Mouse (Mus musculus) forebrain, embryonic 15.5 days (tissue): ENCODE measurements at regions not wholly inside any gene's neighbourhood (a gene's known extent, or its start where the extent isn't known, plus 50 kb on each side); places are given as distances from the start of the nearest gene placed in this dataset.
"Not testable (repeated sequence)": the region's sequence is repeated elsewhere in the genome, so short reads cannot be mapped to it uniquely, and the experiment has no call there.

Source experiments
- ATAC-seq: fragments of 200-750 bp; cut with Nextera tagmentation; replicated peaks from 2 replicates; pipeline ENCODE4 v1.8.0; 2017; ENCODE audit warnings: mild to moderate bottlenecking, moderate TSS enrichment, moderate library complexity
- H3K27ac ChIP-seq: fragments of 300-500 bp; sonication (generic); replicated peaks from 2 replicates; pipeline ENCODE4 v1.5.1; 2015; ENCODE audit warnings: mild to moderate bottlenecking, inconsistent platforms
- H3K27me3 ChIP-seq: fragments of 300-500 bp; sonication (generic); 2 replicates; pipeline ENCODE4 v1.6.1; 2015; ENCODE audit warnings: inconsistent platforms
- H3K36me3 ChIP-seq: fragments of 300-500 bp; sonication (generic); 2 replicates; pipeline ENCODE4 v1.6.1; 2015; ENCODE audit warnings: mild to moderate bottlenecking, inconsistent platforms
- H3K4me1 ChIP-seq: fragments of 300-500 bp; sonication (generic); 2 replicates; pipeline ENCODE4 v1.6.1; 2015; ENCODE audit warnings: inconsistent platforms
- H3K4me2 ChIP-seq: fragments of 300-500 bp; sonication (generic); replicated peaks from 2 replicates; pipeline ENCODE4 v1.6.1; 2015; ENCODE audit warnings: mild to moderate bottlenecking, inconsistent platforms
- H3K4me3 ChIP-seq: fragments of 300-500 bp; sonication (generic); 2 replicates; pipeline ENCODE4 v1.5.1; 2015; ENCODE audit warnings: mild to moderate bottlenecking, inconsistent platforms
- H3K9ac ChIP-seq: fragments of 300-500 bp; sonication (generic); replicated peaks from 2 replicates; pipeline ENCODE4 v1.6.1; 2015; ENCODE audit warnings: mild to moderate bottlenecking, inconsistent platforms
- H3K9me3 ChIP-seq: fragments of 300-500 bp; sonication (generic); 2 replicates; pipeline ENCODE4 v1.6.1; 2016; ENCODE audit warnings: inconsistent platforms
- WGBS: fragments of 180-500 bp; shearing (Covaris S2); methylation state at CpG from one replicate; pipeline ENCODE4 v1.1.7; 2015; ENCODE audit warnings: mixed read lengths; 5-methylcytosine and 5-hydroxymethylcytosine counted together

DNA sequence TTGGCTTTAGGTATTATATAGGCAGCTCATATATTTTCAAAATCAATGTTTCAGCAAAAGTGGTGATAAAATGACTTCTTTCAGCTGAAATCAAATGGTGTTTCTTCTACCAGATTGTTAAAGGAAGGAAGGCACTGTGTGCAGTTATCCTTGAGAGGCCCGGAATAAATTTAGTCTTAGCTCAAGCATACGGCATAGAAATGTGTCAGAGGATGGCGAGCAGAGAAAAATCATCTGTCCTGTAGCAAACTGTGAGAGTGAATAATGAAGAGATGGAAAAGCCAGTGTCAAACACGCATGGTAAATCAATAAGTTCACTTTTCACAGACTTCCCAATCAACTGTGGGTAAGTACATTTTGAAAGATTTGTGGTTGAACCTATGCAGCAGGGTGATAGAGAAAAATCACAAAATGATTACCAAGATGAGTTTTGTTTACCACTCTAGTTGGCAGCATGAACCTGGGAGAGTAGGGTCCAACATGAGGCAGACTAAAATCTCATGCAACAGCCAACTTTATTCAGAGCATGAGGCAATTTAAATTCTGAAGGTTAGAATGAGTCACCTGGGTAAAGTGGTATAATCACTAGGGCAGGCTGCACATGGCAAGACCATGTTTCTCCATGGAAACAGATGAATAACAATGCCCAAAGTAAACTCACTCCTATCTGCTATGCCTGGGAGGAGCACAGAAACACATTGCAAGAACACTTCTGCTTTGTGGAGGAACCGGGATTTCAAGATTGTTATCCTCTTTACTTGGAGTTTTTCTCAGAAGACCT lies 55.7 kb downstream of the AI429214 start:
- Histone ChIP-seq H3K36me3 (no peaks in the 10 kb centered on the region), H3K9ac (no peak overlapping the region), H3K27ac (no peak overlapping the region), H3K4me3 (no peak overlapping the region), H3K27me3 (no peaks in the 10 kb centered on the region), H3K9me3 (no peaks in the 10 kb centered on the region), H3K4me1 (peaks cover 9% of the 10 kb centered on the region; the same call in 1 of the 2 replicates), H3K4me2 (no peak overlapping the region)
- 88% methylated on average over 5 of the region's 5 CpGs for WGBS
- ATAC-seq: no peak

DNA sequence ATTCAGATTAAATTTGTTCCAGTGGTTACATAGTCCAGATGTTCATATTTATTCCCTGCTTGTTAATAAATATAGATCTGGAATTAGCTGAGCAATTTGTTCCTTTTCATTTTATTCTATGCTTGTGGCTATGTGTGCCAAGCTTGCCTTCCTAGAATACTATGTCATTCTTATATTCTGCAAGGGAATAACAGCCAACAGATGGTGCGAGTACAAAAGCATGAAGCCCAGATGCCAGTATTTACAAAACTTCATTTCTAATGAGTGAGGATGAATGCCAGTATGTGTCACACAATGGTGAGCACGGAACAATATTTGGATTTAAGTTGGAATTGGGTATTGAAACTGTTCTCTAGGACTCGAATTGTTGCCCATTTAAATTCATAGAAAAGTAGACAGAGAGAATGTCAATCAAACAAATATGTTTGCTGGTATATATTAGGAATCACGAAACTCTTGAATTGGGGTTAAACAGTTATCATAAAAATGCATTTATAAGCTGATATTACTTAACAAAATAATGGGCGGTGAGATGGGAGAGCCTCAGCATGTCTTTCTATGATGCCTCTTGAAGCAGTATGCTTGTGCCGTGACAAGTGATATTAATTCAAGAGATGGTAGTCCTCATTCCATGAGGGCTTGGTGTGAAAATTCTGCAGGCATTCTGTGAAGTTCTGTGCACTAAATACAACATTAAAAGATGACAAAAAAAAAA lies 56.7 kb downstream of the AI429214 start:
- no peak overlapping the region for H3K9ac ChIP-seq
- no peaks in the 10 kb centered on the region for H3K36me3 ChIP-seq
- no peaks in the 10 kb centered on the region for H3K9me3 ChIP-seq
- no peak overlapping the region for H3K4me2 ChIP-seq
- H3K4me3 ChIP-seq: no peak overlapping the region
- peak; percentile 87 for ATAC-seq
- H3K27me3 ChIP-seq: no peaks in the 10 kb centered on the region
- peaks cover 9% of the 10 kb centered on the region; the same call in 1 of the 2 replicates for H3K4me1 ChIP-seq
- 48% methylated on average over 6 of the region's 6 CpGs for WGBS
- H3K27ac ChIP-seq: peak overlapping the region; percentile 46; the same call in 1 of the 2 replicates

GRCm38 (mm10) chr8:37050684-37051028 lies 57.3 kb downstream of the AI429214 start:
- Histone ChIP-seq H3K9ac (no peak overlapping the region), H3K4me2 (no peak overlapping the region), H3K4me1 (peaks cover 9% of the 10 kb centered on the region; the same call in 1 of the 2 replicates), H3K9me3 (no peaks in the 10 kb centered on the region), H3K36me3 (no peaks in the 10 kb centered on the region), H3K27me3 (no peaks in the 10 kb centered on the region), H3K4me3 (no peak overlapping the region), H3K27ac (peak overlapping the region; percentile 46; the same call in 1 of the 2 replicates)
- WGBS: 24% methylated on average over 1 of the region's 1 CpGs
- peak; percentile 66 for ATAC-seq

DNA sequence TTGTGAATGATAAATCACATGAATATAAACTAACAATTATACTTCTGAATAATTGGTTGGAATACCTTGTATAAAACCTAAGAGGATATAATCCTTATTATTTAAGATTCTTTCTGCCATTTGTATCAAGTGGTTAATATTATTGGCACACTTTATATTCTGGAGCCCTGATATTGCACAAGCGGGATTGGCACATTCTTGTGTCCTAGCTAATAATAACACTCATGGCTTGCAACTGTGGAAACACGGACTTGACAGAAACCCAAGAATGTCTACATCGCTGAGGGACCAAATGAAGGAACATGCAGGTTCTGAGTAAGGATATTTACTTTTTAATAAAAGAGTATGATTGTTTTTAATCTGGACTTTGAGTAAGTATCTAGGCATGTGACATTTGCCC lies 63.0 kb downstream of the AI429214 start:
- Histone ChIP-seq H3K9ac (no peak overlapping the region), H3K27ac (no peak overlapping the region), H3K4me2 (no peak overlapping the region), H3K27me3 (no peaks in the 10 kb centered on the region), H3K4me3 (no peak overlapping the region), H3K9me3 (no peaks in the 10 kb centered on the region), H3K4me1 (no peaks in the 10 kb centered on the region), H3K36me3 (no peaks in the 10 kb centered on the region)
- 90% methylated on average over 3 of the region's 3 CpGs for WGBS
- no peak for ATAC-seq

GRCm38 (mm10) chr8:37058390-37058789 lies 65.0 kb downstream of the AI429214 start:
- WGBS: 78% methylated on average over 6 of the region's 6 CpGs
- Histone ChIP-seq H3K9ac (no peak overlapping the region), H3K36me3 (no peaks in the 10 kb centered on the region)

DNA sequence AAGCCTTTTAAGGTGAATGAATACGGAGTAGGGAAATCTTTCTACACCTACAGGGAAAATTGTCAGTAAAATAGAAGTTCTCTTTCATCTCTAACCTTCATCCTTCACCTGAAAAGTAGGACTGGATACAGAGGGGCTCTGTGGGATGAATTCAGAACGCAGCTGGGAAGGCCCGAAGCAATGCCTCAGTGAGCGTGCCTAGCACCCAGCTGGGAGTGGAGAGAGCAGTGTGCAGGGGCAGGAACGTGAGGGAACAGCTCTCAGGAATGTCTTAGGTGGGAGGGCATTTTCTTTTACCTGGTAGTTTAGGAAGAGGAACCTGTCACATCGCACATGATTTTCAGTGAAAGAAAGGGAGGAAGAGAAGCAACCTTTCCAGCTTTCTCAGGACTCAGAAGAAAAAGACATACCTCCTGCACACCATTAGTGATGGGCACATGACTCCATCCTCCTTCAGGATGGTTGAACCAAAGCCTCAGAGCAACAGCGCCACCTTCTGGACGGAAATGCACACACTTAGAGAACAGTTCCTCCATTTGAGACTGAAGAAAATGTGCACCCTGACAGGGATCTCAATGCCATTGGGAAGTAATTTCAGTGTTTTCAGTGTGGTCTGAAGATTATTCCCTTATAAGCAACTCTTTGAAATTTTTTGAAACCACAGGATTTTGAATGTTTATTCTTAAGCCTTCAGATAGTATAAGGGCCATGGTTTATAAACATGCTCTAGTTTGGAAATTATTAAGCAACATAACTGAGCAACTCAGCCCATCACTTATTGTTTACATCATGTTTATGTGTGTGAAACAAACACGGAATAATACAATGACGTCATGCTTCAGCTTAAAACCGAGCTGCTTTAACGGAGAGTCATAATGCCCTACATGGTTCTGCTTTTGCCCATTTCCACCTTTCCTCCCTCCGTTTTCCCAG lies 68.9 kb downstream of the AI429214 start:
- H3K9ac ChIP-seq: no peak overlapping the region
- H3K27me3 ChIP-seq: no peaks in the 10 kb centered on the region
- H3K9me3 ChIP-seq: no peaks in the 10 kb centered on the region
- 29% methylated on average over 13 of the region's 13 CpGs for WGBS
- no peak overlapping the region for H3K4me2 ChIP-seq
- no peaks in the 10 kb centered on the region for H3K4me1 ChIP-seq
- no peak overlapping the region for H3K4me3 ChIP-seq
- H3K36me3 ChIP-seq: no peaks in the 10 kb centered on the region
- peak; percentile 81 for ATAC-seq
- no peak overlapping the region for H3K27ac ChIP-seq

More at GRCm38 (mm10) chr8:37058390-37058789, 65.0 kb downstream of the AI429214 start:
- no peaks in the 10 kb centered on the region for H3K4me1 ChIP-seq
- H3K4me2 ChIP-seq: no peak overlapping the region
- no peaks in the 10 kb centered on the region for H3K9me3 ChIP-seq
- ATAC-seq: no peak
- H3K27me3 ChIP-seq: no peaks in the 10 kb centered on the region
- no peak overlapping the region for H3K4me3 ChIP-seq
- no peak overlapping the region for H3K27ac ChIP-seq

DNA sequence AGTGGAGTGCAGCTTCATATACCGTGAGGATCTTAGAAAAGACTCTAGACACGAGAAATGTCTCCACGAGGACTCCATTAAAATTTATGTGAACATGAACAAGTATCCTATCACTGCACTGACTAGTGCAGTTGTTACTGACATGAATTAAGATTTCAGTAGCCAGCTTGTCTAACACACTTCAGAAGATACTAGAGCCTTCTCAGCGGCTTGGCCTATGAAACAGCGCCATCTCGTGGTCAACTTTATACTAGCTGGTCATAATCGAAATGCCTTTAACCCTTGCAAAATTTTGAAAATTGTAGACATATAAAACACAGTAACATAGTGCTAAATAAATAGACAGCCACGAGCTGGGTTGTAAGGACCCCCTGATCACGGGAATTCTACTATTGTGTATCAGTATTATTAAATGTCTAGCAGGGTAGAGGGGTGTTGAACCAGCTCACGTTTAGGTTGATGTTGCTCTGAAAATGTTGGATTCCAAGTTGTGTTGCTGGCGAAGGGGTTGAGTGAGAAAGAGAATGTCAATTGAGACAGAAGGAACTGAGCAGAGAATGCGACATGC lies 70.4 kb downstream of the AI429214 start:
- H3K36me3 ChIP-seq: no peaks in the 10 kb centered on the region
- no peak overlapping the region for H3K4me2 ChIP-seq
- ATAC-seq: peak; percentile 87
- H3K9me3 ChIP-seq: no peaks in the 10 kb centered on the region
- no peak overlapping the region for H3K4me3 ChIP-seq
- H3K9ac ChIP-seq: no peak overlapping the region
- 19% methylated on average over 12 of the region's 12 CpGs for WGBS
- H3K27ac ChIP-seq: no peak overlapping the region
- no peaks in the 10 kb centered on the region for H3K27me3 ChIP-seq
- no peaks in the 10 kb centered on the region for H3K4me1 ChIP-seq

GRCm38 (mm10) chr8:37072905-37073304 lies 79.5 kb downstream of the AI429214 start:
- H3K4me3 ChIP-seq: no peak overlapping the region
- H3K9me3 ChIP-seq: no peaks in the 10 kb centered on the region
- no peak overlapping the region for H3K4me2 ChIP-seq
- no peak overlapping the region for H3K9ac ChIP-seq
- no peak overlapping the region for H3K27ac ChIP-seq
- ATAC-seq: no peak
- WGBS: 27% methylated on average over 2 of the region's 2 CpGs
- no peaks in the 10 kb centered on the region for H3K27me3 ChIP-seq
- H3K36me3 ChIP-seq: no peaks in the 10 kb centered on the region
- no peaks in the 10 kb centered on the region for H3K4me1 ChIP-seq

GRCm38 (mm10) chr8:37099727-37100126 lies 106.3 kb downstream of the AI429214 start:
- ATAC-seq: no peak
- no peaks in the 10 kb centered on the region for H3K36me3 ChIP-seq
- no peaks in the 10 kb centered on the region for H3K27me3 ChIP-seq

DNA sequence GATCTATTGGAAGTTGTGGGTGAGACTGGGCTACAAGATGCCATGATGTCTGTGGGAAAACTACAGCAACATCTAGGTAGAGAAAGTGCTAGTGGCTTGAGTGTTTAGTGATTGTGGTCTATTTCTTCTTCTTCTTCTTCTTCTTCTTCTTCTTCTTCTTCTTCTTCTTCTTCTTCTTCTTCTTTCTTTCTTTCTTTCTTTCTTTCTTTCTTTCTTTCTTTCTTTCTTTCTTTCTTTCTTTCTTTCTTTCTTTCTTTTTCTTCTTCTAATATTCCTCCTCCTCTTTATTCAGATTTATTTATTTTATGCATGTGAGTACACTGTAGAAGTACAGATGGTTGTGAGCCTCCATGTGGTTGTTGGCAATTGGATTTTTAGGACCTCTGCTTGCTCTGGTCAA lies 119.0 kb downstream of the AI429214 start:
- not testable (repeated sequence) for H3K9me3 ChIP-seq, H3K4me3 ChIP-seq, H3K9ac ChIP-seq, H3K4me2 ChIP-seq, H3K27ac ChIP-seq, H3K36me3 ChIP-seq, ATAC-seq, H3K4me1 ChIP-seq, H3K27me3 ChIP-seq

More at GRCm38 (mm10) chr8:37099727-37100126, 106.3 kb downstream of the AI429214 start:
- Histone ChIP-seq H3K9me3 (no peaks in the 10 kb centered on the region), H3K4me2 (no peak overlapping the region), H3K4me1 (no peaks in the 10 kb centered on the region), H3K4me3 (no peak overlapping the region), H3K9ac (no peak overlapping the region), H3K27ac (no peak overlapping the region)
- WGBS: 84% methylated on average over 2 of the region's 2 CpGs

DNA sequence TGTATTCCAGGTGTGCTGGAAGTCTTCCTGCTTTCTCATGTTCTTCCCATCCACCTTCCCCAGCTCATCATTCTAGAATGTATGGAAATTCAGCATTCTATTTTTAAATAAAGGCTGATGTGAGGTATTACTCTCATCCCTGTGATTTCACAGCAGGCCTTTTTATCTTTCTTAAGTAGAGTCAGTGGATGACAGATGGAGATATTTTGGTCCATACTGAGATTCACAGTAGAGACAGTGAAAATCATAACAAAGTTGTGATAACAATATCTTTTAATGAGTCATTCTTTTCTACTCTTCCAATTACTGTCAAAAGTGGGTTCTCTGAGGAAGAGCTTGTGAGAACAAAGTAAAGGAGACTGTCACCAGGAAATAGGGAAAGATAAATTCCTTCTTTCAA lies 132.4 kb downstream of the AI429214 start:
- H3K9ac ChIP-seq: no peak overlapping the region
- no peak overlapping the region for H3K27ac ChIP-seq
- H3K4me3 ChIP-seq: no peak overlapping the region
- H3K4me2 ChIP-seq: no peak overlapping the region
- H3K36me3 ChIP-seq: no peaks in the 10 kb centered on the region
- no peaks in the 10 kb centered on the region for H3K4me1 ChIP-seq
- H3K9me3 ChIP-seq: no peaks in the 10 kb centered on the region
- no peaks in the 10 kb centered on the region for H3K27me3 ChIP-seq
- ATAC-seq: no peak

DNA sequence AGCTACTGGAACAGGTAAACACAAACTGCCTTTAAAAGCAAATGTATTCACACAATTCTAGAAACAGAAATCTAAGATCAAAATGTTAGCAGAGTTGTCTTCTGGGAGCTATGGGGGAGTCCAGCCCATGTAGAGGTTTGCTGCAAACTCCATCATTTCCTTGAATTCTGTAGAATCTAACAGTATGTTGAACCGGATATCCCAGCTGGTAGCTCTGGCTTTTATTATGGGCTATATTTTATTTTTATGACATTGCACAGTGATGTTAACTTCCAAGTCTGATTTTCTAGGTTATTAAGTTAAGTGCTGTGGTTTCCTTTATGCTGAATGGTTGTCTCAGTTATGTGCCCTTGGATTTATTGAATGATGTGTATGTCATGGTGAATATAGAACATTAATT lies 136.3 kb downstream of the AI429214 start:
- no peaks in the 10 kb centered on the region for H3K27me3 ChIP-seq
- WGBS: 89% methylated on average over 1 of the region's 1 CpGs
- H3K36me3 ChIP-seq: no peaks in the 10 kb centered on the region
- no peaks in the 10 kb centered on the region for H3K9me3 ChIP-seq
- no peak for ATAC-seq
- H3K4me3 ChIP-seq: no peak overlapping the region
- no peaks in the 10 kb centered on the region for H3K4me1 ChIP-seq
- no peak overlapping the region for H3K4me2 ChIP-seq
- no peak overlapping the region for H3K9ac ChIP-seq
- no peak overlapping the region for H3K27ac ChIP-seq
